Mouse (Mus musculus): ENCODE measurements at regions not wholly inside any gene's neighbourhood (a gene's known extent, or its start where the extent isn't known, plus 50 kb on each side); places are given as distances from the start of the nearest gene placed in this dataset.

- TF ChIP-seq MYB (IDR thresholded peaks at IDR 0.05; ENCODE audit: low read depth, low read length) (no peak), MEF2A (IDR thresholded peaks at IDR 0.05; ENCODE audit: extremely low read depth, insufficient replicate concordance, low read depth, low read length, poor library complexity, severe bottlenecking) (no peak), MAX (IDR thresholded peaks at IDR 0.05; ENCODE audit: low read length) (no peak), NRF1 (IDR thresholded peaks at IDR 0.05; ENCODE audit: insufficient read depth, low read depth, low read length, poor library complexity, severe bottlenecking) (no peak), E2F4 (IDR thresholded peaks at IDR 0.05; ENCODE audit: borderline replicate concordance, low read depth, low read length) (no peak), POLR2A (IDR thresholded peaks at IDR 0.05; ENCODE audit: control insufficient read depth in 1 of 2, insufficient read depth in 1 of 2, low read depth in 1 of 2, low read length in 2 of 2, poor library complexity in 1 of 2) (no peak), POLR2AphosphoS5 (IDR thresholded peaks at IDR 0.05; ENCODE audit: borderline replicate concordance, low read depth, low read length) (no peak), ELF1 (IDR thresholded peaks at IDR 0.05; ENCODE audit: low read depth, low read length) (no peak), NELFE (IDR thresholded peaks at IDR 0.05; ENCODE audit: low read depth, low read length) (no peak)
- DNase-seq (ENCODE audit: low read depth, low spot score), result no peak
- Histone ChIP-seq H3K36me3 (ENCODE audit: control insufficient read depth in 1 of 2, insufficient read depth in 2 of 2, low read length in 2 of 2) (no peaks in the 10 kb centered on the region), H3K9me3 (replicated peaks; ENCODE audit: insufficient read depth, low read length) (no peaks in the 10 kb centered on the region), H3K27me3 (ENCODE audit: control insufficient read depth in 1 of 2, insufficient read depth in 2 of 2, low read length in 2 of 2) (no peaks in the 10 kb centered on the region), H3K79me2 (ENCODE audit: control insufficient read depth, insufficient read depth, low read length, poor library complexity) (no peaks in the 10 kb centered on the region), H3K4me3 (ENCODE audit: control insufficient read depth in 1 of 2, insufficient read depth in 1 of 2, low read depth in 2 of 2, low read length in 2 of 2) (no peak overlapping the region), H3K4me1 (ENCODE audit: control insufficient read depth in 1 of 2, insufficient read depth in 2 of 2, low read length in 2 of 2) (no peaks in the 10 kb centered on the region), H3K27ac (ENCODE audit: control insufficient read depth, low read depth, low read length) (no peak overlapping the region), H3K9ac (ENCODE audit: control insufficient read depth, low read depth, low read length, poor library complexity, severe bottlenecking) (no peak overlapping the region)
Observed at GRCm38 (mm10) chr8:127771781-127772180, 586.6 kb upstream of the Nrp1 start.

- Histone ChIP-seq H3K27ac (ENCODE audit: control insufficient read depth, low read depth, low read length) (no peak overlapping the region), H3K4me3 (ENCODE audit: control insufficient read depth in 1 of 2, insufficient read depth in 1 of 2, low read depth in 2 of 2, low read length in 2 of 2) (no peak overlapping the region), H3K79me2 (ENCODE audit: control insufficient read depth, insufficient read depth, low read length, poor library complexity) (no peaks in the 10 kb centered on the region), H3K27me3 (ENCODE audit: control insufficient read depth in 1 of 2, insufficient read depth in 2 of 2, low read length in 2 of 2) (no peaks in the 10 kb centered on the region), H3K9ac (ENCODE audit: control insufficient read depth, low read depth, low read length, poor library complexity, severe bottlenecking) (no peak overlapping the region), H3K36me3 (ENCODE audit: control insufficient read depth in 1 of 2, insufficient read depth in 2 of 2, low read length in 2 of 2) (no peaks in the 10 kb centered on the region), H3K4me1 (ENCODE audit: control insufficient read depth in 1 of 2, insufficient read depth in 2 of 2, low read length in 2 of 2) (no peaks in the 10 kb centered on the region), H3K9me3 (replicated peaks; ENCODE audit: insufficient read depth, low read length) (no peaks in the 10 kb centered on the region)
- no peak for TF ChIP-seq GATA1 (IDR thresholded peaks at IDR 0.05; ENCODE audit: low read depth, low read length)
- TF ChIP-seq ZMIZ1 (IDR thresholded peaks at IDR 0.05; ENCODE audit: low read depth, low read length), result no peak
- TF ChIP-seq ZC3H11A (IDR thresholded peaks at IDR 0.05; ENCODE audit: low read depth, low read length), result no peak
- no peak for TF ChIP-seq TCF12 (IDR thresholded peaks at IDR 0.05; ENCODE audit: low read depth, low read length)
- no peak for TF ChIP-seq EP300 (IDR thresholded peaks at IDR 0.05; ENCODE audit: low read depth in 1 of 2, low read length in 2 of 2)
- TF ChIP-seq HCFC1 (IDR thresholded peaks at IDR 0.05; ENCODE audit: low read depth, low read length), result no peak
- no peak for TF ChIP-seq GABPA (IDR thresholded peaks at IDR 0.05; ENCODE audit: low read depth, low read length)
- TF ChIP-seq POLR2AphosphoS5 (IDR thresholded peaks at IDR 0.05; ENCODE audit: borderline replicate concordance, low read depth, low read length), result no peak
- TF ChIP-seq MEF2A (IDR thresholded peaks at IDR 0.05; ENCODE audit: extremely low read depth, insufficient replicate concordance, low read depth, low read length, poor library complexity, severe bottlenecking), result no peak
- no peak for TF ChIP-seq RCOR1 (IDR thresholded peaks at IDR 0.05; ENCODE audit: low read depth, low read length)
- TF ChIP-seq MXI1 (IDR thresholded peaks at IDR 0.05; ENCODE audit: low read depth, low read length), result no peak
- TF ChIP-seq BHLHE40 (IDR thresholded peaks at IDR 0.05; ENCODE audit: borderline replicate concordance, low read depth, low read length), result no peak
- no peak for DNase-seq (ENCODE audit: low read depth, low spot score)
Observed at GRCm38 (mm10) chr8:127772415-127772814, 586.0 kb upstream of the Nrp1 start.
